Mouse (Mus musculus) T-helper 1 cell (primary cell): ENCODE results near the gene Ntrk2.

Experiments used
- in situ Hi-C: fragments of 300-600 bp; cut with MboI, MseI; formaldehyde crosslinking; loops from one replicate; pipeline ENCODE4 v1.15.1; 2025; ENCODE audit warnings: high pct_unique_total_duplicates

The Ntrk2 gene

GRCm38 (mm10) chr13:58923496-58923895, 117.1 kb downstream of the Ntrk2 start:
- in situ Hi-C loops = no loop called here

GRCm38 (mm10) chr13:58924486-58924885, 118.1 kb downstream of the Ntrk2 start:
- in situ Hi-C loops = no loop called here

- in situ Hi-C loops = no loop called here
Observed at GRCm38 (mm10) chr13:58927186-58927585, 120.8 kb downstream of the Ntrk2 start.

- in situ Hi-C loops = no loop called here
Observed at GRCm38 (mm10) chr13:58927656-58928226, 121.4 kb downstream of the Ntrk2 start.

GRCm38 (mm10) chr13:58928668-58929436, 122.5 kb downstream of the Ntrk2 start:
- in situ Hi-C loops = no loop called here

- in situ Hi-C loops = no loop called here
Observed at GRCm38 (mm10) chr13:58930161-58930560, 123.8 kb downstream of the Ntrk2 start.

GRCm38 (mm10) chr13:58933126-58933525, 126.8 kb downstream of the Ntrk2 start:
- in situ Hi-C loops = no loop called here

GRCm38 (mm10) chr13:58934576-58935110, 128.3 kb downstream of the Ntrk2 start:
- in situ Hi-C loops = no loop called here

GRCm38 (mm10) chr13:58935956-58936495, 129.7 kb downstream of the Ntrk2 start:
- in situ Hi-C loops = no loop called here

- in situ Hi-C loops = no loop called here
Observed at GRCm38 (mm10) chr13:58937884-58938283, 131.5 kb downstream of the Ntrk2 start.

GRCm38 (mm10) chr13:58938464-58938863, 132.1 kb downstream of the Ntrk2 start:
- in situ Hi-C loops = no loop called here

GRCm38 (mm10) chr13:58940208-58940607, 133.8 kb downstream of the Ntrk2 start:
- in situ Hi-C loops = no loop called here

GRCm38 (mm10) chr13:58940798-58941197, 134.4 kb downstream of the Ntrk2 start:
- in situ Hi-C loops = no loop called here

GRCm38 (mm10) chr13:58945781-58946180, 139.4 kb downstream of the Ntrk2 start:
- in situ Hi-C loops = no loop called here

- in situ Hi-C loops = no loop called here
Observed at GRCm38 (mm10) chr13:58946589-58946988, 140.2 kb downstream of the Ntrk2 start.

- in situ Hi-C loops = no loop called here
Observed at GRCm38 (mm10) chr13:58947056-58947455, 140.7 kb downstream of the Ntrk2 start.

GRCm38 (mm10) chr13:58954331-58954730, 148.0 kb downstream of the Ntrk2 start:
- in situ Hi-C loops = no loop called here

- in situ Hi-C loops = no loop called here
Observed at GRCm38 (mm10) chr13:58954764-58955163, 148.4 kb downstream of the Ntrk2 start.

- in situ Hi-C loops = no loop called here
Observed at GRCm38 (mm10) chr13:58955237-58955777, 148.9 kb downstream of the Ntrk2 start.

- in situ Hi-C loops = no loop called here
Observed at GRCm38 (mm10) chr13:58958171-58958904, 152.0 kb downstream of the Ntrk2 start.

GRCm38 (mm10) chr13:58960321-58960720, 154.0 kb downstream of the Ntrk2 start:
- in situ Hi-C loops = no loop called here
